Mouse (Mus musculus) heart, embryonic 13.5 days (tissue): ENCODE measurements at regions not wholly inside any gene's neighbourhood (a gene's known extent, or its start where the extent isn't known, plus 50 kb on each side); places are given as distances from the start of the nearest gene placed in this dataset.

ENCODE experiments used
- ATAC-seq: fragments of 200-750 bp; cut with Nextera tagmentation; 2 replicates; pipeline ENCODE4 v1.8.0; 2017; ENCODE audit warnings: moderate TSS enrichment; ENCODE audit not compliant: insufficient number of reproducible peaks, low FRiP score, low TSS enrichment; ENCODE audit errors: extremely low read depth
- H3K27ac ChIP-seq: fragments of 300-500 bp; sonication (generic); replicated peaks from 2 replicates; pipeline ENCODE4 v1.5.1; 2015; ENCODE audit warnings: moderate library complexity, mild to moderate bottlenecking, inconsistent platforms
- H3K27me3 ChIP-seq: fragments of 300-500 bp; sonication (generic); replicated peaks from 2 replicates; pipeline ENCODE4 v1.6.1; 2015; ENCODE audit warnings: mild to moderate bottlenecking, inconsistent platforms
- H3K36me3 ChIP-seq: fragments of 300-500 bp; sonication (generic); 2 replicates; pipeline ENCODE4 v1.6.1; 2015; ENCODE audit warnings: mild to moderate bottlenecking, inconsistent platforms
- H3K4me1 ChIP-seq: fragments of 300-500 bp; sonication (generic); 2 replicates; pipeline ENCODE4 v1.6.1; 2015; ENCODE audit warnings: inconsistent platforms
- H3K4me2 ChIP-seq: fragments of 300-500 bp; sonication (generic); 2 replicates; pipeline ENCODE4 v1.6.1; 2015; ENCODE audit warnings: inconsistent platforms, mild to moderate bottlenecking, moderate library complexity
- H3K4me3 ChIP-seq: fragments of 300-500 bp; sonication (generic); 2 replicates; pipeline ENCODE4 v1.5.1; 2015; ENCODE audit warnings: moderate library complexity, mild to moderate bottlenecking, inconsistent platforms
- H3K9ac ChIP-seq: fragments of 300-500 bp; sonication (generic); 2 replicates; pipeline ENCODE4 v1.6.1; 2015; ENCODE audit warnings: inconsistent platforms, mild to moderate bottlenecking, moderate library complexity
- H3K9me3 ChIP-seq: fragments of 300-500 bp; sonication (generic); 2 replicates; pipeline ENCODE4 v1.6.1; 2016; ENCODE audit warnings: inconsistent platforms
- WGBS: fragments of 180-500 bp; shearing (Covaris S2); methylation state at CpG from one replicate; pipeline ENCODE4 v1.1.7; 2015; ENCODE audit warnings: mixed read lengths; 5-methylcytosine and 5-hydroxymethylcytosine counted together

DNA sequence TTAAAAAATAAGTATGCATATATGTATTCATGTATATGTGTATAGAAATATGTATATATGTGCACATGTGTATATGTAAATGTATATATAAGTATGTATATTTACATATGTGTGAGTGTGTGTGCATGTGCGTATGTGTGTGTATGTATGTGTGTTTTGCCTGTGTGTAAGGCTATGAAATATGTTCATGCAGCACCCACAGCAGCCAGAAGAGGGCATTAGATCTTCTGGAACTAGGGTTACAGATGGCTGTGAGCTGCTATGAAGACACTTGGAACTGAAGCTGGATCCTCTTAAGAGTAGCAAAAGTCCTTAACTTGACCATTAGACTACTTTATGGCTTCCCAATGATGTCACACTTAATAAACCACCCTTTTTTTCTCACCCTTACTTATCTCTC, 166.2 kb upstream of the Nampt start:
- H3K4me1 ChIP-seq: no peaks in the 10 kb centered on the region
- no peaks in the 10 kb centered on the region for H3K27me3 ChIP-seq
- WGBS: 91% methylated on average over 1 of the region's 1 CpGs
- no peak overlapping the region for H3K9ac ChIP-seq
- H3K27ac ChIP-seq: no peak overlapping the region
- no peaks in the 10 kb centered on the region for H3K9me3 ChIP-seq
- no peak overlapping the region for H3K4me2 ChIP-seq
- H3K36me3 ChIP-seq: no peaks in the 10 kb centered on the region
- no peak for ATAC-seq
- no peak overlapping the region for H3K4me3 ChIP-seq

DNA sequence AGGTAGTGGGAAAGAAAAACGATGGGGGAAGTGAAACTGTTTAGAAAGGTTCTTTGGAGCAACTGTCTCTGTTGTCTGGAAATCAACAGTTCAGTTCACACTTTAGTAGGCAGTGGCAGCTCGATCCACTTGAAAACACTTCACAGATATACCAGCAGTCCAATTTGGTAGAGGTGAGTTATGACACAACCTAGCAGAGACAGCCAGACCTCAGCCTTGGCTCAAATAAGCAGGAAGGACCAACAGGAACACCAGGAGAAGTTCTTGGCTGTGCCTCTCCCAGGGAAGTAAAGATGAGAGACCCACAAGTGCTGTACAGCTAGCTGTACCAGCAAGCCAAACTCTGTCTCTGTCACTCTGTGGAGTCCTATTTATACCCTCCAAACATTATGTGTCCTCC, 163.2 kb upstream of the Nampt start:
- Histone ChIP-seq H3K4me2 (no peak overlapping the region), H3K9ac (no peak overlapping the region), H3K27me3 (no peaks in the 10 kb centered on the region), H3K4me3 (no peak overlapping the region), H3K9me3 (no peaks in the 10 kb centered on the region), H3K27ac (no peak overlapping the region), H3K4me1 (no peaks in the 10 kb centered on the region), H3K36me3 (no peaks in the 10 kb centered on the region)
- WGBS: 25% methylated on average over 2 of the region's 2 CpGs
- ATAC-seq: no peak

DNA sequence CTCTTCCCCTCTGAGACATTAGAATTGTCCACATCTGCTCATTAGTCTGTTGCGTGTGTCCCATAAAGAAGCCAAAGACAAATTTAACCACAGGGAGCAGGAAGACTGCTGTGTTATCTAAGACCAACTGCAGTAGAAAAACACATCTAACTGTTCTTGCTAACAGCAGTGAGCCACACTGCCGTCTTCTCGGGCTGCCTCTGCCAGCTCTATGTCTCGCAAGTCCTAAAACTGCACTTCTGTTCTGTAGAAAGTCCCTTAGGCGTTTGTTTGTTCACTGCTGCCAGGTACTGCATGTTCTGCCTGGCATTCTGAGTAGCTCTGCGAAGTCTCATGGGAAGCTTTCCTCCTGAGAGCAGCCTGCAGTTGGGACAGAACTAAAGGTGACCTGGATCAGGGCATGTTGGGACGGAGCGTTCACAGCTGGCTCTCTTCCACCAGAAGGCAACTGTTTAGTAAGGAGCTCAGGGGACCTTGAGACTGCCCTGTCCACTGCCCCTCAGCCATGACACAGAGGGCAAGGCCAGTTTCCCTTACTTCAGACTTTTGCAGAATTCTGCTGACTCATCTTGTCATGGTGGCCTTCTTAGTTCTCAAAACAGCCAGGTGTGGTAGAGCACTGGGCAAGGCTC, 157.4 kb upstream of the Nampt start:
- 61% methylated on average over 8 of the region's 8 CpGs for WGBS
- no peak overlapping the region for H3K9ac ChIP-seq
- no peak overlapping the region for H3K4me2 ChIP-seq
- no peaks in the 10 kb centered on the region for H3K36me3 ChIP-seq
- H3K4me1 ChIP-seq: no peaks in the 10 kb centered on the region
- H3K27ac ChIP-seq: no peak overlapping the region
- no peaks in the 10 kb centered on the region for H3K9me3 ChIP-seq
- no peak overlapping the region for H3K4me3 ChIP-seq
- H3K27me3 ChIP-seq: no peaks in the 10 kb centered on the region
- ATAC-seq: no peak

DNA sequence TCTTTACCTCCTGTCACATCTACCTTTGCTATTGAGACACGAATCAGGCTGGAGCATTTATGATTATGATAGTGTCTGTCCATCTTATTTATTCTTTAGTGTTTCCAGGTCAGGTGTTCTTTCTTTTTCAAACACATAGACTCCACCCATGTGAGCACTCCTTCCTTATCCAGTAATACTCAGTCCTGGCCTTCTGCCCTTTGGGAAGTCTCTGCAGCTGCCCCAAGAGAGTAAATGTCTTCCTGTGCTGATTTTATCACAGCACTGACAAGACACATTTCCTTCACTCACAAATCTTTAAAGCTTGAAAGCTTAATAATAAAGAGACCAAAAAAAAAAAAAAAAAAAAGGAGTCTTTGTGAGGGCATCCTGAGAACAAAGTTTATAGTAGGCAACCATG, 153.3 kb upstream of the Nampt start:
- ATAC-seq: no peak
- Histone ChIP-seq H3K4me2 (no peak overlapping the region), H3K27ac (no peak overlapping the region), H3K9me3 (no peaks in the 10 kb centered on the region), H3K9ac (no peak overlapping the region), H3K27me3 (no peaks in the 10 kb centered on the region), H3K4me3 (no peak overlapping the region), H3K36me3 (no peaks in the 10 kb centered on the region), H3K4me1 (no peaks in the 10 kb centered on the region)
- WGBS: 72% methylated on average over 1 of the region's 1 CpGs

DNA sequence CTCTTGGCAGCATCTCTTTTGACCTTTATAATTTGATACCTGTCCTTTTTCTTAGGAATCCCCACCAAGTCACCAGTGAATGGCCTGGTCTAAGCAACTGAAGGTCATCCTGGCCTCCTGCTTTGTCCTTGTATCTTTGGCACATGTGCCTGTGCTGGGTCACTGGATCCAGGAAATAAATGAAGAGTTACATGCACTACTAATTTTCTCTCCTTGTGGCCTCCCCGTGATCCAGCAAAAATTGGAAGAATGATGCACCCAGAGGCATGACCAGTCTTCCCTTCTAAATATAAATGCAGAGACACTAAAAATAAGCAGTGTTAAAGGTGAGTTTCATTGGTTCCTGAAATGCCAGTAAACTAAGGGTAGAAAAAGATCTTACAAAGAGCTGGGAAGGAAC, 141.4 kb upstream of the Nampt start:
- H3K27me3 ChIP-seq: no peaks in the 10 kb centered on the region
- no peak overlapping the region for H3K9ac ChIP-seq
- H3K4me1 ChIP-seq: peaks cover 6% of the 10 kb centered on the region; the same call in 1 of the 2 replicates
- no peaks in the 10 kb centered on the region for H3K9me3 ChIP-seq
- no peak overlapping the region for H3K4me2 ChIP-seq
- H3K4me3 ChIP-seq: no peak overlapping the region
- WGBS: 66% methylated on average over 1 of the region's 1 CpGs
- H3K27ac ChIP-seq: no peak overlapping the region
- no peak for ATAC-seq
- H3K36me3 ChIP-seq: no peaks in the 10 kb centered on the region

DNA sequence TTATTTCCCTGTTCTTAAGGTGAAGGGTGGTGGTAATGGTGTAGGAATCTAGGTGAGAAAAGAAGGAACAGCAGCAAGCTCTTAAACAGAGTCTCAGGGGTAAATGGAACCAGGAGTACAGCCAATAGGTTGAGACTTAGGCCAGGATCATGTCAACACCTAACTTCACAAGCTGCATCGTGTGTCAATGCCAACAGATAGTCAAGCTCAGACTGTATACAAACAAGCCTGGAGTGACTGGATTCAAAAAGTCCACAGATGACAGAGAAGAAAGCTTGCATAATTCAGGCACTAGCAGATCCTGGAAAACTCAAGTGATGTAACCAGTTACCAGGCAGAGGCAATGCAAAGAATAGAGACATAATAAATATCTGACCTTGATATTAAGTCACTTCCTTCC, 140.6 kb upstream of the Nampt start:
- Histone ChIP-seq H3K27ac (no peak overlapping the region), H3K4me2 (no peak overlapping the region), H3K4me3 (no peak overlapping the region), H3K9me3 (no peaks in the 10 kb centered on the region), H3K9ac (no peak overlapping the region), H3K27me3 (no peaks in the 10 kb centered on the region), H3K36me3 (no peaks in the 10 kb centered on the region), H3K4me1 (peaks cover 6% of the 10 kb centered on the region; the same call in 1 of the 2 replicates)
- WGBS: 39% methylated on average over 1 of the region's 1 CpGs
- no peak for ATAC-seq

DNA sequence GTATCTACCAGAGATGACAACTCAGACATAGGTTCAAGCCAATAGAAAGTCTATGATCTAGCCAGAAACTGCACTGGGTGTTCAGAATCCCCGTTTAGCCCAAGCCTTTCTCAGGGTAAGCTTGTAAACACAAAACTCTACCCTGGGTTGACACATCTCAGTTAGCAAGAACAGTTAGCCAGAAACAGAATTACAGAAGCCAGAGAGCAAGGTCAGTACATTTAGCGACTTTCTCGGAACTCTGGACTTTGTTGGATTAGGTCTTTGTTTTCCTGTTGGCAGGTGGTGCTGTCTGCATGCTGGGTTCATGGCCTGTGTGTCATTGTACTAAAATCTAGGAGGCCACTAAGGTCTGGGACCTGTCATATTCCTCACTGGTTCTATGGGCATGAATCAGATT, 137.4 kb upstream of the Nampt start:
- H3K4me2 ChIP-seq: no peak overlapping the region
- no peak for ATAC-seq
- no peaks in the 10 kb centered on the region for H3K36me3 ChIP-seq
- no peak overlapping the region for H3K27ac ChIP-seq
- H3K4me3 ChIP-seq: no peak overlapping the region
- 71% methylated on average over 3 of the region's 3 CpGs for WGBS
- H3K4me1 ChIP-seq: peaks cover 6% of the 10 kb centered on the region; the same call in 1 of the 2 replicates
- no peaks in the 10 kb centered on the region for H3K27me3 ChIP-seq
- no peak overlapping the region for H3K9ac ChIP-seq
- no peaks in the 10 kb centered on the region for H3K9me3 ChIP-seq

DNA sequence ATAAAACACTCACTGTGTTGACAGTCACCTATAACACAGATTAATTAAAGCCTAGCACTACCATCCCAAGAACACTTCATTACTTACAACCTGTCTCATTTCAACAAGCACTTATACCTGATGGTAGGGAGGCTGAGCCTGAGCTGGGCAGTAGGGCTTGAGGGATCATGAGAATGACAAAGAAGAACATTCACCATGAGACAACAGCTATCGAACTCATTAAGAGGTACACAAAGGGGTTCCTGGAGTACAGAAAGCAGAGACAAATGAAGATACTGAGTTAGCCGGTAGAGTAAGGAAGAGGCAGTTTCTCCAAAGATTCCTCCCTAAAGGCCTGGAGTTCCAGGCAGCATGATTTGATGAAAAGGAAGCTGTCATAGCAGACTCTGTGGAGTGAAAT, 136.0 kb upstream of the Nampt start:
- WGBS: 77% methylated on average over 2 of the region's 2 CpGs
- Histone ChIP-seq H3K27me3 (no peaks in the 10 kb centered on the region), H3K9me3 (no peaks in the 10 kb centered on the region), H3K9ac (no peak overlapping the region), H3K27ac (no peak overlapping the region), H3K4me3 (no peak overlapping the region), H3K4me2 (no peak overlapping the region), H3K4me1 (peaks cover 4% of the 10 kb centered on the region; the same call in 1 of the 2 replicates), H3K36me3 (no peaks in the 10 kb centered on the region)
- ATAC-seq: no peak

DNA sequence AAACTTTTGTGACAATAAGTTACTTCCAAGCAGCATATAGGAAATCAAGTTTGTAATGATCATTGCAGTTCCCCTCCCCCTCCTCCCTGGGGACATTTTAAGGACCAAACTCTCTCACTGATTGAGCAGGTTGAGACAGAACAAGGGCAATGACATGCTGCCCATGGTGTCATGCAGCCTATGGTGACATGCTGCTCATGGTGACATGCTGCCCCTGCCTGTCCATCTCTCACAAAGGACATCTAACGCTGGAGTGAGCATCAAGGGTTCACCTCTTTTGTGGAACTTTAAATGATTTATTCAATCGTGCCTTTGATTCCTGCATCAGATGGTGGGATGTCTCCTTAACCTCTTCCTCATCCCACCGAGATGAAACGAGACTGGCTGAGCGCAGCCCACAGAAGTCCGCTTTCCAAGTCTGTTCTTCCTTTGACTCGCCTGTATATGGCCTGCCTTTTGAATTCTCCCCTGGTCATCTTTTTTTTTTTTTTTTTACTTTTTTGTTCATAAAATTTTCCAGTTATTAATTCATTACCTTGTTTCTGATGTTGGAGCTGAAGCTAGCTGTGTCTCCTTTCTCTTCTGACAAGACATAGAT, 133.5 kb upstream of the Nampt start:
- H3K36me3 ChIP-seq: no peaks in the 10 kb centered on the region
- no peak for ATAC-seq
- no peaks in the 10 kb centered on the region for H3K4me1 ChIP-seq
- H3K4me3 ChIP-seq: no peak overlapping the region
- WGBS: 81% methylated on average over 7 of the region's 7 CpGs
- H3K4me2 ChIP-seq: no peak overlapping the region
- no peaks in the 10 kb centered on the region for H3K27me3 ChIP-seq
- H3K27ac ChIP-seq: no peak overlapping the region
- H3K9ac ChIP-seq: no peak overlapping the region
- H3K9me3 ChIP-seq: no peaks in the 10 kb centered on the region

DNA sequence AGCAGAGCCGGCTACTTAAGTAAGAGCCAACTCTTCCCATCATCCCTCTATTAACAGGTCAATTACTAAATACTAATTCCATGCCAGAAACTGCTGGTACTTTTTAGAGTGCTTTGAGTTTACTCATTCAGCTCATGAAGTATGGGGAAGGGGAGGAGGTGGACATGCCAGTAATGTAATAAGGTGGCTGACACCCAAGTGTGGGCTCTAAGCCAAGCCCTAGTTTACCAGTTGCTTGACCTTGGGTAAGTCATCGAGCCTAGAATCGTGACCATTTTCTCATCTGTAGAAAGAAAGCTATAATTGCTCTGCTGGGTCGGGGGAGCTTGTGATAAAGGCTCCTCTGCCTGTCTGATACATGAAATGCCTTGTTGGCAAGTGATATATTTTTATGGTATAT, 130.0 kb upstream of the Nampt start:
- no peaks in the 10 kb centered on the region for H3K9me3 ChIP-seq

DNA sequence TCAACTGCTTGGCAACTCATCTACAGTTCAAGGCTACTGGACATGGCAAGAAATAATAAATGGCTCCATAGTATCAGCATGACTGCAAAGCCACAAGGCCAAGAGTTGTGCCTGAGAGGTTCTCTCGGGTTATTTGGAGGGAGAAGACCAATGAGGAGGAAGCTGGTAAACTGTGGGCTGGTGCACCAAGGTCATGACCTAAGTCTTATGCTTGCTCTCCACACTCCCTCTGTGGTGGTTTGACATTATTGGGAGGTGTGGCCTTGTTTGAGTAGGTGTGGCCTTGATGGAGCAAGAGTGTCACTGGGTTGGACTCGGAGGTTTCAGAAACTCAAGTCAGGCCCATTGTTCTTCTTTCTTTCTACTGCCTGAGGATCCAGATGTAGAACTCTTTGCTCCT, 129.2 kb upstream of the Nampt start:
- Histone ChIP-seq H3K9me3 (no peaks in the 10 kb centered on the region), H3K4me1 (peaks cover 3% of the 10 kb centered on the region; the same call in 1 of the 2 replicates), H3K36me3 (no peaks in the 10 kb centered on the region), H3K4me3 (no peak overlapping the region), H3K27ac (no peak overlapping the region), H3K27me3 (no peaks in the 10 kb centered on the region), H3K4me2 (no peak overlapping the region), H3K9ac (no peak overlapping the region)
- ATAC-seq: no peak
- 74% methylated on average over 2 of the region's 2 CpGs for WGBS

More for the DNA sequence above, 130.0 kb upstream of the Nampt start:
- no peaks in the 10 kb centered on the region for H3K36me3 ChIP-seq
- H3K9ac ChIP-seq: no peak overlapping the region
- H3K4me2 ChIP-seq: no peak overlapping the region
- H3K27ac ChIP-seq: no peak overlapping the region
- no peaks in the 10 kb centered on the region for H3K27me3 ChIP-seq
- no peak for ATAC-seq
- H3K4me3 ChIP-seq: no peak overlapping the region
- H3K4me1 ChIP-seq: peaks cover 3% of the 10 kb centered on the region; the same call in 1 of the 2 replicates
- 72% methylated on average over 4 of the region's 4 CpGs for WGBS
